ENCODE assay signal across 19 mouse cellular contexts in genomic region chr3:120660776-120661175, GRCm38 (mm10).
DNase-seq lines count a peak whose midpoint lies in the region; ATAC-seq and TF ChIP-seq lines count a peak whose summit lies in the region.
"Had no signal": no experiment of that assay in that cellular context is flagged by ENCODE, and none has a peak within 500 bp of the region (broad histone marks: within the 10 kb centered on the region; RNA-seq: fewer than 3 reads in every experiment).

No protein-coding gene starts in this region.

- no peaks in the 10 kb centered on the region for H3K4me1 ChIP-seq in hindbrain, postnatal 0 days (ENCODE audit: insufficient read depth, low read length)

- no peaks in the 10 kb centered on the region for H3K9me3 ChIP-seq in hindbrain, postnatal 0 days (ENCODE audit: low read length)

- no peak overlapping the region for H3K4me2 ChIP-seq in hindbrain, postnatal 0 days (ENCODE audit: low read depth, low read length)

- no peaks in the 10 kb centered on the region for H3K27me3 ChIP-seq in hindbrain, postnatal 0 days (ENCODE audit: insufficient read depth, low read length)
- H3K27me3 ChIP-seq: CH12.LX, Patski had no signal

- DNase-seq in retina, embryonic 14.5 days (ENCODE audit: low spot score) = peak; percentile 69
- DNase-seq in retina, postnatal 1 day = peak; percentile 63
- DNase-seq in kidney, adult 18-20 months = no peak
- no peak for DNase-seq in hindbrain, postnatal 0 days (ENCODE audit: low spot score)
- DNase-seq: adrenal gland, adult 2 months; adrenal gland, adult 8-10 months; adrenal gland, postnatal 10 days; adrenal gland, postnatal 14 days; adrenal gland, postnatal 25 days; adrenal gland, postnatal 36 days; B cell, adult 2 months; cerebellum, adult 11 months; cerebellum, adult 11-12 months; cerebellum, adult 18-20 months had no signal

- no peak for TF ChIP-seq CTCF in hindbrain, postnatal 0 days (IDR thresholded peaks at IDR 0.05; ENCODE audit: low read depth)

- 63% methylated on average over 4 of the region's 4 CpGs for WGBS in hindbrain, postnatal 0 days

- H3K27ac ChIP-seq in hindbrain, postnatal 0 days = no peak overlapping the region

- no peak for ATAC-seq in hindbrain, postnatal 0 days
- ATAC-seq: activated CD4-positive, CD25-positive, alpha-beta regulatory T cell, adult 4 months; CD4-positive, CD25-positive, alpha-beta regulatory T cell, adult 4 months; Patski had no signal

- no peak overlapping the region for H3K9ac ChIP-seq in hindbrain, postnatal 0 days (replicated peaks; ENCODE audit: low read length)

- no peaks in the 10 kb centered on the region for H3K36me3 ChIP-seq in hindbrain, postnatal 0 days (ENCODE audit: insufficient read depth, low read length)
- H3K36me3 ChIP-seq: G1E had no signal

- no peak overlapping the region for H3K4me3 ChIP-seq in hindbrain, postnatal 0 days (ENCODE audit: low read length)

Comparison
In these comparisons a context has a peak if more than half of its experiments do, and no peak if none do; other contexts are left out.
1. DNase-seq: peak in retina, embryonic 14.5 days (single experiment) and retina, postnatal 1 day (single experiment); none in kidney, adult 18-20 months (single experiment) and hindbrain, postnatal 0 days (single experiment).